Mouse (Mus musculus): ENCODE data around the gene Ptgds. TPM values are rescaled to one million over a fixed set of nuclear protein-coding genes. Genes with fewer than 3 reads are reported as not detected.

Gene Ptgds
- polyA plus RNA-seq, 2 experiments: 2.4 to 4.0 TPM

- no peak overlapping the region for H3K4me3 ChIP-seq (replicated peaks; ENCODE audit: low read length)
- TF ChIP-seq POLR2A (IDR thresholded peaks at IDR 0.05; ENCODE audit: borderline replicate concordance, extremely low read depth, insufficient read depth, insufficient read length): no peak
- no peak overlapping the region for H3K4me2 ChIP-seq (replicated peaks; ENCODE audit: low read depth, low read length, severe bottlenecking)
- no peaks in the 10 kb centered on the region for H3K9me3 ChIP-seq (ENCODE audit: control insufficient read depth, low read length)
- ATAC-seq (ENCODE audit: low FRiP score, low read depth): no peak
- peaks cover 39% of the 10 kb centered on the region for H3K36me3 ChIP-seq (ENCODE audit: control insufficient read depth, insufficient read depth, low read length)
- WGBS: 80% methylated on average over 3 of the region's 3 CpGs
- no peak overlapping the region for H3K9ac ChIP-seq (ENCODE audit: low read depth, low read length, severe bottlenecking)
- DNase-seq (ENCODE audit: low spot score): no peak
- peaks cover 8% of the 10 kb centered on the region for H3K4me1 ChIP-seq (ENCODE audit: control insufficient read depth, insufficient read depth, low read length)
- no peak overlapping the region for H3K27ac ChIP-seq (replicated peaks; ENCODE audit: low read depth, low read length)
- H3K27me3 ChIP-seq (ENCODE audit: control insufficient read depth, insufficient read depth, low read length): no peaks in the 10 kb centered on the region
These were observed 32.9 kb upstream of the Ptgds start for GRCm38 (mm10) chr2:25502726-25503125.

GRCm38 (mm10) chr2:25501593-25502486 lies 32.0 kb upstream of the Ptgds start, which contains the start of gene C8g:
Gene C8g, minus strand, starts transcription at chr2:25501719.
- Histone ChIP-seq H3K4me2 (replicated peaks; ENCODE audit: low read depth, low read length, severe bottlenecking) (peak within 1 kb of the TSS; percentile 95), H3K9ac (ENCODE audit: low read depth, low read length, severe bottlenecking) (peak within 1 kb of the TSS; percentile 96), H3K36me3 (ENCODE audit: control insufficient read depth, insufficient read depth, low read length) (peaks cover 39% of the 10 kb centered on the region), H3K9me3 (ENCODE audit: control insufficient read depth, low read length) (no peaks in the 10 kb centered on the region), H3K4me1 (ENCODE audit: control insufficient read depth, insufficient read depth, low read length) (peaks cover 8% of the 10 kb centered on the region), H3K27ac (replicated peaks; ENCODE audit: low read depth, low read length) (peak within 1 kb of the TSS; percentile 75), H3K4me3 (replicated peaks; ENCODE audit: low read length) (peak within 1 kb of the TSS; percentile 93), H3K27me3 (ENCODE audit: control insufficient read depth, insufficient read depth, low read length) (no peaks in the 10 kb centered on the region)
- WGBS: 71% methylated on average over 20 of the region's 20 CpGs
- DNase-seq (ENCODE audit: low spot score) (no peak), ATAC-seq (ENCODE audit: low FRiP score, low read depth) (no peak)
- TF ChIP-seq POLR2A (IDR thresholded peaks at IDR 0.05; ENCODE audit: borderline replicate concordance, extremely low read depth, insufficient read depth, insufficient read length): no peak

- Histone ChIP-seq H3K27me3 (ENCODE audit: control insufficient read depth, insufficient read depth, low read length) (no peaks in the 10 kb centered on the region), H3K9me3 (ENCODE audit: control insufficient read depth, low read length) (no peaks in the 10 kb centered on the region), H3K4me3 (replicated peaks; ENCODE audit: low read length) (peak within 1 kb of the TSS; percentile 93), H3K27ac (replicated peaks; ENCODE audit: low read depth, low read length) (peak within 1 kb of the TSS; percentile 75), H3K9ac (ENCODE audit: low read depth, low read length, severe bottlenecking) (peak within 1 kb of the TSS; percentile 96), H3K4me2 (replicated peaks; ENCODE audit: low read depth, low read length, severe bottlenecking) (peak within 1 kb of the TSS; percentile 95), H3K4me1 (ENCODE audit: control insufficient read depth, insufficient read depth, low read length) (peaks cover 8% of the 10 kb centered on the region), H3K36me3 (ENCODE audit: control insufficient read depth, insufficient read depth, low read length) (peaks cover 33% of the 10 kb centered on the region)
- 2% methylated on average over 32 of the region's 44 CpGs for WGBS
- peak; percentile 96 for TF ChIP-seq POLR2A (IDR thresholded peaks at IDR 0.05; ENCODE audit: borderline replicate concordance, extremely low read depth, insufficient read depth, insufficient read length)
- peak; percentile 98 for DNase-seq (ENCODE audit: low spot score)
- ATAC-seq (ENCODE audit: low FRiP score, low read depth): peak; percentile 94
These were observed 30.9 kb upstream of the Ptgds start, which contains the start of gene Fbxw5 for GRCm38 (mm10) chr2:25500576-25501405. Gene Fbxw5, plus strand, starts transcription at chr2:25500750.

GRCm38 (mm10) chr2:25500071-25500575 lies 30.3 kb upstream of the Ptgds start:
- Histone ChIP-seq H3K27me3 (ENCODE audit: control insufficient read depth, insufficient read depth, low read length) (no peaks in the 10 kb centered on the region), H3K4me1 (ENCODE audit: control insufficient read depth, insufficient read depth, low read length) (peaks cover 8% of the 10 kb centered on the region), H3K9ac (ENCODE audit: low read depth, low read length, severe bottlenecking) (peak overlapping the region; percentile 96), H3K9me3 (ENCODE audit: control insufficient read depth, low read length) (no peaks in the 10 kb centered on the region), H3K27ac (replicated peaks; ENCODE audit: low read depth, low read length) (0 out of 2 replicates have a peak overlapping the region, but pooled peaks have one; percentile 38), H3K4me3 (replicated peaks; ENCODE audit: low read length) (peak overlapping the region; percentile 93), H3K4me2 (replicated peaks; ENCODE audit: low read depth, low read length, severe bottlenecking) (peak overlapping the region; percentile 61), H3K36me3 (ENCODE audit: control insufficient read depth, insufficient read depth, low read length) (peaks cover 26% of the 10 kb centered on the region)
- DNase-seq (ENCODE audit: low spot score) (no peak), ATAC-seq (ENCODE audit: low FRiP score, low read depth) (peak; percentile 0; the same call in 1 of the 2 replicates)
- TF ChIP-seq POLR2A (IDR thresholded peaks at IDR 0.05; ENCODE audit: borderline replicate concordance, extremely low read depth, insufficient read depth, insufficient read length): no peak
- 66% methylated on average over 6 of the region's 6 CpGs for WGBS
